Mouse (Mus musculus) embryonic facial prominence, embryonic 14.5 days (tissue): ENCODE data around the gene Anapc11. TPM values are rescaled to one million over a fixed set of nuclear protein-coding genes. Genes with fewer than 3 reads are reported as not detected.

Experiments used
- ATAC-seq: fragments of 200-750 bp; cut with Nextera tagmentation; 2 replicates; pipeline ENCODE4 v1.8.0; 2017; ENCODE audit warnings: low read depth, moderate number of reproducible peaks, moderate TSS enrichment
- DNase-seq: peaks from one replicate; pipeline ENCODE4 v3.0.0-alpha.2; 2015; ENCODE audit warnings: low spot score
- H3K27ac ChIP-seq: fragments of 300-500 bp; sonication (generic); replicated peaks from 2 replicates; pipeline ENCODE4 v1.5.1; 2014; ENCODE audit warnings: low read depth, mild to moderate bottlenecking, low read length, moderate library complexity
- H3K27me3 ChIP-seq: fragments of 300-500 bp; sonication (generic); replicated peaks from 2 replicates; pipeline ENCODE4 v1.6.1; 2014; ENCODE audit warnings: low read length; ENCODE audit not compliant: control insufficient read depth, insufficient read depth
- H3K36me3 ChIP-seq: fragments of 300-500 bp; sonication (generic); 2 replicates; pipeline ENCODE4 v1.6.1; 2014; ENCODE audit warnings: low read length, mixed read lengths; ENCODE audit not compliant: control insufficient read depth, insufficient read depth
- H3K4me1 ChIP-seq: fragments of 300-500 bp; sonication (generic); 2 replicates; pipeline ENCODE4 v1.6.1; 2014; ENCODE audit warnings: antibody characterized with exemption, low read length; ENCODE audit not compliant: control insufficient read depth, insufficient read depth
- H3K4me2 ChIP-seq: fragments of 300-500 bp; sonication (generic); 2 replicates; pipeline ENCODE4 v1.6.1; 2014; ENCODE audit warnings: low read depth, mild to moderate bottlenecking, low read length, moderate library complexity, mixed read lengths
- H3K4me3 ChIP-seq: fragments of 300-500 bp; sonication (generic); 2 replicates; pipeline ENCODE4 v1.5.1; 2014; ENCODE audit warnings: low read depth, mild to moderate bottlenecking, low read length
- H3K9ac ChIP-seq: fragments of 300-500 bp; sonication (generic); 2 replicates; pipeline ENCODE4 v1.6.1; 2014; ENCODE audit warnings: low read depth, mild to moderate bottlenecking, low read length, moderate library complexity, mixed read lengths
- H3K9me3 ChIP-seq: fragments of 300-500 bp; sonication (generic); 2 replicates; pipeline ENCODE4 v1.6.1; 2016; ENCODE audit warnings: low read length; ENCODE audit not compliant: control insufficient read depth
- WGBS: fragments of 180-500 bp; shearing (Covaris S2); extraction: QIAGEN DNeasy Blood & Tissue Kit; methylation state at CpG from one replicate; pipeline ENCODE4 v1.1.7; 2014; 5-methylcytosine and 5-hydroxymethylcytosine counted together
- polyA plus RNA-seq: library from polyadenylated mRNA; unstranded; fragments of >200 nt; fragmentation: Nextera tagmentation; extraction: Ambion mirVana; gene quantifications from 2 replicates; pipeline ENCODE4 v1.2.1, GENCODE M21; 2014

The Anapc11 gene
- polyA plus RNA-seq, result 238 and 242 TPM in 2 replicates

GRCm38 (mm10) chr11:120598283-120598989, at the start of gene Anapc11, which contains the start of gene Alyref:
Gene Anapc11, plus strand, starts transcription at chr11:120598421.
Gene Alyref, minus strand, starts transcription at chr11:120598365.
- H3K4me2 ChIP-seq, result peak within 1 kb of the TSS; percentile 95
- peaks cover 70% of the 10 kb centered on the region for H3K36me3 ChIP-seq
- peak within 1 kb of the TSS; percentile 94 for H3K27ac ChIP-seq
- H3K9ac ChIP-seq, result peak within 1 kb of the TSS; percentile 100
- H3K4me1 ChIP-seq, result peaks cover 10% of the 10 kb centered on the region
- WGBS, result under 1% methylated on average over 24 of the region's 88 CpGs
- DNase-seq (peak; percentile 98), ATAC-seq (peak; percentile 99)
- H3K9me3 ChIP-seq, result no peaks in the 10 kb centered on the region
- peak within 1 kb of the TSS; percentile 100 for H3K4me3 ChIP-seq
- H3K27me3 ChIP-seq, result no peaks in the 10 kb centered on the region

- WGBS, result 22% methylated on average over 7 of the region's 7 CpGs
Measured at GRCm38 (mm10) chr11:120548786-120549167, 49.4 kb upstream of the Anapc11 start.

GRCm38 (mm10) chr11:120549168-120549945, 48.9 kb upstream of the Anapc11 start, which contains the start of gene Mcrip1:
Gene Mcrip1, minus strand, starts transcription at chr11:120549727.
- DNase-seq (peak; percentile 93), ATAC-seq (peak; percentile 90)
- H3K27me3 ChIP-seq, result no peaks in the 10 kb centered on the region
- peaks cover 16% of the 10 kb centered on the region for H3K4me1 ChIP-seq
- H3K4me3 ChIP-seq, result peak within 1 kb of the TSS; percentile 99
- H3K36me3 ChIP-seq, result peaks cover 13% of the 10 kb centered on the region
- peak within 1 kb of the TSS; percentile 85 for H3K4me2 ChIP-seq
- WGBS, result under 1% methylated on average over 53 of the region's 87 CpGs
- no peaks in the 10 kb centered on the region for H3K9me3 ChIP-seq
- peak within 1 kb of the TSS; percentile 98 for H3K9ac ChIP-seq
- peak within 1 kb of the TSS; percentile 91 for H3K27ac ChIP-seq

More at GRCm38 (mm10) chr11:120548786-120549167, 49.4 kb upstream of the Anapc11 start:
- Histone ChIP-seq H3K4me1 (peaks cover 16% of the 10 kb centered on the region), H3K4me3 (peak overlapping the region; percentile 99), H3K9me3 (no peaks in the 10 kb centered on the region), H3K36me3 (peaks cover 19% of the 10 kb centered on the region), H3K4me2 (peak overlapping the region; percentile 85), H3K9ac (peak overlapping the region; percentile 98), H3K27ac (peak overlapping the region; percentile 91), H3K27me3 (no peaks in the 10 kb centered on the region)
- DNase-seq (no peak), ATAC-seq (0 out of 2 replicates have a peak, but pooled peaks have one; percentile 7)

- WGBS, result 68% methylated on average over 11 of the region's 11 CpGs
- Histone ChIP-seq H3K9me3 (no peaks in the 10 kb centered on the region), H3K4me1 (peaks cover 16% of the 10 kb centered on the region), H3K27me3 (no peaks in the 10 kb centered on the region), H3K4me2 (peak overlapping the region; percentile 85), H3K9ac (peak overlapping the region; percentile 98), H3K27ac (peak overlapping the region; percentile 91), H3K4me3 (peak overlapping the region; percentile 99), H3K36me3 (peaks cover 4% of the 10 kb centered on the region)
- no peak for ATAC-seq
- no peak for DNase-seq
Measured at GRCm38 (mm10) chr11:120549986-120550809, 48.0 kb upstream of the Anapc11 start.

GRCm38 (mm10) chr11:120550810-120551440, 47.3 kb upstream of the Anapc11 start, which contains the start of gene Ppp1r27:
Gene Ppp1r27, minus strand, starts transcription at chr11:120551132.
- ATAC-seq (no peak), DNase-seq (no peak)
- H3K9me3 ChIP-seq, result no peaks in the 10 kb centered on the region
- H3K4me2 ChIP-seq, result peak within 1 kb of the TSS; percentile 85
- peaks cover 16% of the 10 kb centered on the region for H3K4me1 ChIP-seq
- no peaks in the 10 kb centered on the region for H3K27me3 ChIP-seq
- peak within 1 kb of the TSS; percentile 99 for H3K4me3 ChIP-seq
- 93% methylated on average over 28 of the region's 28 CpGs for WGBS
- H3K36me3 ChIP-seq, result peaks cover 3% of the 10 kb centered on the region; the same call in 1 of the 2 replicates
- H3K27ac ChIP-seq, result no peak within 1 kb of the TSS
- peak within 1 kb of the TSS; percentile 98 for H3K9ac ChIP-seq

- H3K4me3 ChIP-seq, result no peak overlapping the region
- no peaks in the 10 kb centered on the region for H3K36me3 ChIP-seq
- no peak for DNase-seq
- H3K9ac ChIP-seq, result no peak overlapping the region
- ATAC-seq, result no peak
- H3K9me3 ChIP-seq, result peaks cover 3% of the 10 kb centered on the region; the same call in 1 of the 2 replicates
- WGBS, result 73% methylated on average over 5 of the region's 5 CpGs
- no peak overlapping the region for H3K4me2 ChIP-seq
- no peak overlapping the region for H3K27ac ChIP-seq
- H3K27me3 ChIP-seq, result no peaks in the 10 kb centered on the region
- peaks cover 16% of the 10 kb centered on the region for H3K4me1 ChIP-seq
Measured at GRCm38 (mm10) chr11:120552736-120553135, 45.5 kb upstream of the Anapc11 start.

GRCm38 (mm10) chr11:120554834-120555233, 43.4 kb upstream of the Anapc11 start:
- Histone ChIP-seq H3K4me3 (no peak overlapping the region), H3K9ac (no peak overlapping the region), H3K9me3 (peaks cover 5% of the 10 kb centered on the region; the same call in 1 of the 2 replicates), H3K4me2 (no peak overlapping the region), H3K36me3 (peaks cover 14% of the 10 kb centered on the region), H3K27ac (no peak overlapping the region), H3K27me3 (no peaks in the 10 kb centered on the region), H3K4me1 (0 out of 2 replicates have a peak, but pooled peaks cover 5% of the 10 kb centered on the region)
- 58% methylated on average over 7 of the region's 7 CpGs for WGBS
- ATAC-seq, result no peak
- DNase-seq, result peak; percentile 16
